Mouse (Mus musculus): ENCODE results near the gene Ndufv3. TPM values are rescaled to one million over a fixed set of nuclear protein-coding genes. Genes with fewer than 3 reads are reported as not detected.

The Ndufv3 gene
- polyA plus RNA-seq, 1 experiment from 2014 or later, result 316 TPM

DNA sequence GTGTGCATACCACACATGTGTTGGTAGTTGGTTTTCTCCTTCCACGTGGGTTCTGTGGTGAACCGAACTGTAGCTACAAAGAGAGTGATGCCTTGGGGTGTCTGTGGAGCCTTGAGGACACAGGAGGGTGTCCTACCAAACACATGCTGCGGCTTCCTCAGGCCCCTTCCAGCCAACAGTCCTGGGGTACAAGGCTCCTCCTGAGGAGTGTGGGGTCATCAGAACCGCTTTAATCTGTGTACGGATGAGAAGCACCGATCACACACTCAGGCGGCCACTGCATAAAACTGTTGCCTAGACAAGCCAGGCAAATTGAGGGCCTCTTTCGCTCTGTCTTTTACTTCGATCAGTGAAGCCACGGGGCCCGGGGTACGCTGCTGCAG, 43.7 kb downstream of the Ndufv3 start:
- H3K4me3 ChIP-seq (replicated peaks; ENCODE audit: low read length), result peak overlapping the region; percentile 39
- no peaks in the 10 kb centered on the region for H3K27me3 ChIP-seq (replicated peaks; ENCODE audit: control insufficient read depth, insufficient read depth, low read length)
- ATAC-seq, result no peak
- H3K27ac ChIP-seq (ENCODE audit: low read length), result peak overlapping the region; percentile 93
- H3K36me3 ChIP-seq (ENCODE audit: control insufficient read depth, insufficient read depth), result no peaks in the 10 kb centered on the region
- H3K4me2 ChIP-seq (ENCODE audit: low read length), result peak overlapping the region; percentile 60
- H3K4me1 ChIP-seq (replicated peaks; ENCODE audit: control insufficient read depth, insufficient read depth, low read length), result peaks cover 32% of the 10 kb centered on the region
- H3K9me3 ChIP-seq (ENCODE audit: control insufficient read depth, low read length), result no peaks in the 10 kb centered on the region
- WGBS, result 22% methylated on average over 12 of the region's 12 CpGs
- peak overlapping the region; percentile 65 for H3K9ac ChIP-seq (replicated peaks; ENCODE audit: low read depth, low read length)

DNA sequence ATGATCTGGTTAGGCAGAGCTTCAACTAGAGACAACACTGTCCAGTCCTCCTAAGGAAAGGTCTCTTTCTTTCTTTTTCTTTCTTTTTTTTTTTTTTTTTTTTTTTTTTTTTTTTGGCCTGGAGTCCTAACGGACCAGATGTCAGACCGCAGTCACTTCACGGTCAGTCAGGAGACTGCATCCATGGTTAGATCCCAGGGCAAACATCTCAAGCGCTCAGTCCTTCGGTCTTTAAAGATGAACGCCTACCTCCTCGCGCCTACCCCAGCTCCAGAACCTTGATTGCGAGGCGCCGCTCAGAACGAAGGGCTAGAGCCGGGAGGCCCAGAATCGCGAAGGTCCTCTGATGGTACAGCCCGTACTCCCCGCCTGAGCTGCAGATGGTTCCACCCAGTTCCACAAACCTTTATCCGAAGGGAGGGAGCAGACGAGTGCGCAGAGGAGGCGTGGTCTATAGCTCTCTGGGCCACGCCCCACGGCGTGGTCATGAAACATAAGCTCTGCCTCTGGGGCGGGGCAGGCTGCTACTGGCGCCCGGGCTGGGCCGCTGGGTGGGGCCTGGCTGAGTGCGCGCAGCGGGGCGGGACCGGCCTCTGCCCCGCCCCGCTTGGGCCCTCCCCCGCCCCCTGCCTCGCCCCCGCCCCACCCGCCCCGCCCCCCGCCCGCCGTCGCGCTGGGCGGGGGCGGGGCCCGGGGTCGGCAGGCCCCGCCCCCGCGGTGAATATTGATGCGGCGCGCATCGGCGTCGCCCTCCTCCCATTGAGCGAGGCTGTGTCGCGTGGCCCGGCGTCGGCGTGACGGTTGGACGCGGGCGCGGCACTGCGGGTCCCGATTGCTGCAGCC, 44.3 kb downstream of the Ndufv3 start, which contains the start of gene Pknox1:
Gene Pknox1, plus strand, starts transcription at position 720 of the 843 bp plus-strand sequence.
- Histone ChIP-seq H3K4me3 (replicated peaks; ENCODE audit: low read length) (peak within 1 kb of the TSS; percentile 85), H3K36me3 (ENCODE audit: control insufficient read depth, insufficient read depth) (no peaks in the 10 kb centered on the region)

GRCm38 (mm10) chr17:31564858-31565140, 44.9 kb downstream of the Ndufv3 start:
- Histone ChIP-seq H3K4me2 (ENCODE audit: low read length) (peak overlapping the region; percentile 93), H3K27me3 (replicated peaks; ENCODE audit: control insufficient read depth, insufficient read depth, low read length) (no peaks in the 10 kb centered on the region), H3K4me3 (replicated peaks; ENCODE audit: low read length) (peak overlapping the region; percentile 85), H3K36me3 (ENCODE audit: control insufficient read depth, insufficient read depth) (no peaks in the 10 kb centered on the region), H3K4me1 (replicated peaks; ENCODE audit: control insufficient read depth, insufficient read depth, low read length) (peaks cover 42% of the 10 kb centered on the region), H3K9me3 (ENCODE audit: control insufficient read depth, low read length) (no peaks in the 10 kb centered on the region), H3K27ac (ENCODE audit: low read length) (peak overlapping the region; percentile 100), H3K9ac (replicated peaks; ENCODE audit: low read depth, low read length) (peak overlapping the region; percentile 96)
- ATAC-seq, result no peak
- under 1% methylated on average over 37 of the region's 44 CpGs for WGBS

More for the DNA sequence above, 44.3 kb downstream of the Ndufv3 start, which contains the start of gene Pknox1:
- H3K9ac ChIP-seq (replicated peaks; ENCODE audit: low read depth, low read length), result peak within 1 kb of the TSS; percentile 96
- ATAC-seq, result peak; percentile 97
- H3K4me1 ChIP-seq (replicated peaks; ENCODE audit: control insufficient read depth, insufficient read depth, low read length), result peaks cover 38% of the 10 kb centered on the region
- WGBS, result under 1% methylated on average over 41 of the region's 72 CpGs
- H3K4me2 ChIP-seq (ENCODE audit: low read length), result peak within 1 kb of the TSS; percentile 93
- no peaks in the 10 kb centered on the region for H3K27me3 ChIP-seq (replicated peaks; ENCODE audit: control insufficient read depth, insufficient read depth, low read length)
- H3K27ac ChIP-seq (ENCODE audit: low read length), result peak within 1 kb of the TSS; percentile 100
- no peaks in the 10 kb centered on the region for H3K9me3 ChIP-seq (ENCODE audit: control insufficient read depth, low read length)

DNA sequence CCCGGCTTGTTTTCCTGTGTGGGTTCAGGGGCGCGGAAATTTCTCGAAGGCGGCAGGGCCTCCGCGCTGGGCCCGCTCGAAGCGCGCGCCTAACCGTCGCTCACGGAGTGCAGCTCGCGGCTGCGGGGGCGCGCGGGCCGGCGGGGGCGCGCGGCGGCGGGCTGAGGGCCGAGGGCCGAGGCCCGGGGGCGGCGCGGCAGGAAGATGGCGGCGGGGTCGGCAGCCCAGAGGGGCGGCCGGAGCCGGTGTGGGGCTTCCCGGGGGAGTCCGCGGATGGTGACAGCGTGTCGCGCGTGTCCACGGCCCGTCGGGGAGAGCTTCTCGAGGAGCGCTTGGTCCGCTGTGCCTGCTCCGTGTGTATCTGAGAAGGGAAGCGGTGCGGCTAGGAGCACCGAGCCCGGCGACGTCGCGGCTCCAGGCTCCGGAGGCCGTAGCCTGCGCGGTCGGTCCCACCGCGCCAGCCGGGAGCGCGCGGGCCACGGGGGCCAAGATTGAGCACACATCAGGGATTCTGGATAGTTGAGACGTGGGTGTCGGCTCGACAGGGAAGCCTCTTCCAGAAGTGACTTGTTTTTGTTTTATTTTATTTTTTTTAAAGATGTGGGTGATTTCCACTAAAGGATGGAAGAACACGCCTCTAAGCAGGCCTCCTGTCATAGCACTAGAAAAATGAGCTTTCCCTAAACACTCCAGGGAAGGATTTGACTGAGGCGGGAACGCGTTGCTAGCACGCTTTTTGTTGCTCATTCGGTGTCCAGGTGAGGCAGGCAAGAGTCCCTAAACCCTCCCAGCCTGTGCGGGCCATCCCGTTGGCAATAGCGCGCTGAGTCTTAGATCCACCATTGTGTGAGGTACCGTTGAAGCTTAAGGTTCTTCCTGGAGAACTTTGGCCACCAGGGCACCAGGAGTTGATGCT, 45.5 kb downstream of the Ndufv3 start:
- Histone ChIP-seq H3K27ac (ENCODE audit: low read length) (peak overlapping the region; percentile 100), H3K4me1 (replicated peaks; ENCODE audit: control insufficient read depth, insufficient read depth, low read length) (peaks cover 42% of the 10 kb centered on the region), H3K4me3 (replicated peaks; ENCODE audit: low read length) (peak overlapping the region; percentile 85), H3K4me2 (ENCODE audit: low read length) (peak overlapping the region; percentile 93), H3K9me3 (ENCODE audit: control insufficient read depth, low read length) (no peaks in the 10 kb centered on the region), H3K9ac (replicated peaks; ENCODE audit: low read depth, low read length) (peak overlapping the region; percentile 96), H3K36me3 (ENCODE audit: control insufficient read depth, insufficient read depth) (no peaks in the 10 kb centered on the region), H3K27me3 (replicated peaks; ENCODE audit: control insufficient read depth, insufficient read depth, low read length) (no peaks in the 10 kb centered on the region)
- WGBS, result under 1% methylated on average over 80 of the region's 88 CpGs
- ATAC-seq, result peak; percentile 60

GRCm38 (mm10) chr17:31566276-31566675, 46.4 kb downstream of the Ndufv3 start:
- Histone ChIP-seq H3K4me2 (ENCODE audit: low read length) (peak overlapping the region; percentile 93), H3K27me3 (replicated peaks; ENCODE audit: control insufficient read depth, insufficient read depth, low read length) (no peaks in the 10 kb centered on the region), H3K9me3 (ENCODE audit: control insufficient read depth, low read length) (no peaks in the 10 kb centered on the region), H3K4me3 (replicated peaks; ENCODE audit: low read length) (peak overlapping the region; percentile 85), H3K9ac (replicated peaks; ENCODE audit: low read depth, low read length) (peak overlapping the region; percentile 96), H3K4me1 (replicated peaks; ENCODE audit: control insufficient read depth, insufficient read depth, low read length) (peaks cover 42% of the 10 kb centered on the region), H3K36me3 (ENCODE audit: control insufficient read depth, insufficient read depth) (no peaks in the 10 kb centered on the region), H3K27ac (ENCODE audit: low read length) (no peak overlapping the region)
- no peak for ATAC-seq
- 62% methylated on average over 6 of the region's 6 CpGs for WGBS

- Histone ChIP-seq H3K36me3 (ENCODE audit: control insufficient read depth, insufficient read depth) (no peaks in the 10 kb centered on the region), H3K27ac (ENCODE audit: low read length) (no peak overlapping the region), H3K9ac (replicated peaks; ENCODE audit: low read depth, low read length) (no peak overlapping the region), H3K4me1 (replicated peaks; ENCODE audit: control insufficient read depth, insufficient read depth, low read length) (peaks cover 37% of the 10 kb centered on the region), H3K9me3 (ENCODE audit: control insufficient read depth, low read length) (no peaks in the 10 kb centered on the region), H3K27me3 (replicated peaks; ENCODE audit: control insufficient read depth, insufficient read depth, low read length) (no peaks in the 10 kb centered on the region), H3K4me3 (replicated peaks; ENCODE audit: low read length) (no peak overlapping the region), H3K4me2 (ENCODE audit: low read length) (no peak overlapping the region)
- 94% methylated on average over 1 of the region's 1 CpGs for WGBS
- ATAC-seq, result no peak
Observed at GRCm38 (mm10) chr17:31569756-31570155, 49.8 kb downstream of the Ndufv3 start.

- Histone ChIP-seq H3K4me2 (ENCODE audit: low read length) (no peak overlapping the region), H3K9me3 (ENCODE audit: control insufficient read depth, low read length) (no peaks in the 10 kb centered on the region), H3K4me3 (replicated peaks; ENCODE audit: low read length) (no peak overlapping the region), H3K9ac (replicated peaks; ENCODE audit: low read depth, low read length) (no peak overlapping the region), H3K4me1 (replicated peaks; ENCODE audit: control insufficient read depth, insufficient read depth, low read length) (peaks cover 37% of the 10 kb centered on the region), H3K36me3 (ENCODE audit: control insufficient read depth, insufficient read depth) (no peaks in the 10 kb centered on the region), H3K27ac (ENCODE audit: low read length) (no peak overlapping the region), H3K27me3 (replicated peaks; ENCODE audit: control insufficient read depth, insufficient read depth, low read length) (no peaks in the 10 kb centered on the region)
- no peak for ATAC-seq
- 93% methylated on average over 9 of the region's 9 CpGs for WGBS
Observed at GRCm38 (mm10) chr17:31570321-31570925, 50.5 kb downstream of the Ndufv3 start.

GRCm38 (mm10) chr17:31571689-31572088, 51.8 kb downstream of the Ndufv3 start:
- peaks cover 26% of the 10 kb centered on the region for H3K4me1 ChIP-seq (replicated peaks; ENCODE audit: control insufficient read depth, insufficient read depth, low read length)
- no peak overlapping the region for H3K4me3 ChIP-seq (replicated peaks; ENCODE audit: low read length)
- H3K27me3 ChIP-seq (replicated peaks; ENCODE audit: control insufficient read depth, insufficient read depth, low read length), result no peaks in the 10 kb centered on the region
- H3K36me3 ChIP-seq (ENCODE audit: control insufficient read depth, insufficient read depth), result no peaks in the 10 kb centered on the region
- no peak overlapping the region for H3K9ac ChIP-seq (replicated peaks; ENCODE audit: low read depth, low read length)
- no peak overlapping the region for H3K4me2 ChIP-seq (ENCODE audit: low read length)
- no peak overlapping the region for H3K27ac ChIP-seq (ENCODE audit: low read length)
- no peaks in the 10 kb centered on the region for H3K9me3 ChIP-seq (ENCODE audit: control insufficient read depth, low read length)
- ATAC-seq, result no peak
- 78% methylated on average over 5 of the region's 5 CpGs for WGBS

DNA sequence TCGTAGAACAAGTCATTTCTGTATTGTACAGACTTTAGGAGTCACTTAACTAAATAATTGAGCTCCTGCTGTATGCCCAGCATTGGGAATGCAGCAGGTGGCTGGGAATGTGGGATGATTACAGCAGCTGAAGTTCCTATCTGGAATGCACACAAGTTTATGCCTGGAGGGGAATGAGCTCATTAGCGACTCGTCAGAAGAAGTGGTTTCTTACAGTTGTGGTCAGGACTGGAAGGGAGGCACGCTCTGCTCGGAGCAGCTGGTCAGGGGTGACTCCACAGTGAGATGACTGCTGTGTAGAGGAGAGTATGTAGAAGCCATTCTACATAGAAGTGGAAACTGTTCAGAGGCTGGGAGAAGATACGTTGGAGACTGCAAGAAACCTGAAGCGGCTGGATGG, 54.7 kb downstream of the Ndufv3 start:
- Histone ChIP-seq H3K27me3 (replicated peaks; ENCODE audit: control insufficient read depth, insufficient read depth, low read length) (no peaks in the 10 kb centered on the region), H3K4me2 (ENCODE audit: low read length) (no peak overlapping the region), H3K4me3 (replicated peaks; ENCODE audit: low read length) (no peak overlapping the region), H3K27ac (ENCODE audit: low read length) (no peak overlapping the region), H3K9me3 (ENCODE audit: control insufficient read depth, low read length) (no peaks in the 10 kb centered on the region), H3K4me1 (replicated peaks; ENCODE audit: control insufficient read depth, insufficient read depth, low read length) (peaks cover under 1% of the 10 kb centered on the region), H3K36me3 (ENCODE audit: control insufficient read depth, insufficient read depth) (no peaks in the 10 kb centered on the region), H3K9ac (replicated peaks; ENCODE audit: low read depth, low read length) (no peak overlapping the region)
- 76% methylated on average over 7 of the region's 7 CpGs for WGBS
- ATAC-seq, result no peak
